Mouse (Mus musculus): Measurements from ENCODE around the gene Trip4. TPM values are rescaled to one million over a fixed set of nuclear protein-coding genes. Genes with fewer than 3 reads are reported as not detected.

Gene Trip4
- polyA plus RNA-seq, 1 experiment from 2014 or later: 27.4 TPM

GRCm38 (mm10) chr9:65818402-65818801 is 90.2 kb downstream of the Trip4 start:
- Histone ChIP-seq H3K36me3 (no peaks in the 10 kb centered on the region), H3K4me1 (peaks cover 38% of the 10 kb centered on the region), H3K27me3 (no peaks in the 10 kb centered on the region), H3K27ac (replicated peaks) (peak overlapping the region; percentile 70), H3K4me2 (replicated peaks) (no peak overlapping the region), H3K9ac (replicated peaks) (no peak overlapping the region), H3K9me3 (no peaks in the 10 kb centered on the region), H3K4me3 (no peak overlapping the region)
- WGBS: 5% methylated on average over 2 of the region's 2 CpGs
- ATAC-seq (replicated peaks): no peak

GRCm38 (mm10) chr9:65812841-65813240 is 95.8 kb downstream of the Trip4 start:
- Histone ChIP-seq H3K27me3 (no peaks in the 10 kb centered on the region), H3K9me3 (no peaks in the 10 kb centered on the region), H3K27ac (replicated peaks) (no peak overlapping the region), H3K4me1 (peaks cover 10% of the 10 kb centered on the region; the same call in 1 of the 2 replicates), H3K9ac (replicated peaks) (no peak overlapping the region), H3K4me2 (replicated peaks) (no peak overlapping the region), H3K36me3 (no peaks in the 10 kb centered on the region), H3K4me3 (no peak overlapping the region)
- ATAC-seq (replicated peaks): no peak
- 49% methylated on average over 2 of the region's 2 CpGs for WGBS

- Histone ChIP-seq H3K4me1 (peaks cover 12% of the 10 kb centered on the region; the same call in 1 of the 2 replicates), H3K9ac (replicated peaks) (no peak overlapping the region), H3K4me2 (replicated peaks) (no peak overlapping the region), H3K4me3 (no peak overlapping the region), H3K27ac (replicated peaks) (no peak overlapping the region), H3K27me3 (no peaks in the 10 kb centered on the region), H3K36me3 (no peaks in the 10 kb centered on the region), H3K9me3 (no peaks in the 10 kb centered on the region)
- no peak for ATAC-seq (replicated peaks)
- WGBS: 85% methylated on average over 1 of the region's 1 CpGs
Measured at GRCm38 (mm10) chr9:65811784-65812183, 96.8 kb downstream of the Trip4 start.

GRCm38 (mm10) chr9:65807818-65808217 is 100.8 kb downstream of the Trip4 start:
- Histone ChIP-seq H3K4me3 (no peak overlapping the region), H3K4me2 (replicated peaks) (no peak overlapping the region), H3K36me3 (no peaks in the 10 kb centered on the region), H3K27ac (replicated peaks) (no peak overlapping the region), H3K27me3 (no peaks in the 10 kb centered on the region), H3K9me3 (no peaks in the 10 kb centered on the region), H3K9ac (replicated peaks) (no peak overlapping the region), H3K4me1 (peaks cover 16% of the 10 kb centered on the region; the same call in 1 of the 2 replicates)
- WGBS: 41% methylated on average over 1 of the region's 1 CpGs
- no peak for ATAC-seq (replicated peaks)

GRCm38 (mm10) chr9:65807251-65807650 is 101.3 kb downstream of the Trip4 start:
- H3K9ac ChIP-seq (replicated peaks): no peak overlapping the region
- no peak for ATAC-seq (replicated peaks)
- 21% methylated on average over 5 of the region's 5 CpGs for WGBS

GRCm38 (mm10) chr9:65799770-65800169 is 108.8 kb downstream of the Trip4 start:
- ATAC-seq (replicated peaks): no peak
- Histone ChIP-seq H3K27me3 (no peaks in the 10 kb centered on the region), H3K4me3 (no peak overlapping the region), H3K27ac (replicated peaks) (peak overlapping the region; percentile 60), H3K36me3 (no peaks in the 10 kb centered on the region), H3K9ac (replicated peaks) (no peak overlapping the region), H3K4me2 (replicated peaks) (no peak overlapping the region), H3K9me3 (no peaks in the 10 kb centered on the region), H3K4me1 (peaks cover 25% of the 10 kb centered on the region)
- WGBS: 77% methylated on average over 4 of the region's 4 CpGs

More at GRCm38 (mm10) chr9:65807251-65807650, 101.3 kb downstream of the Trip4 start:
- Histone ChIP-seq H3K4me1 (peaks cover 13% of the 10 kb centered on the region; the same call in 1 of the 2 replicates), H3K27ac (replicated peaks) (no peak overlapping the region), H3K36me3 (no peaks in the 10 kb centered on the region), H3K4me3 (no peak overlapping the region), H3K4me2 (replicated peaks) (no peak overlapping the region), H3K9me3 (no peaks in the 10 kb centered on the region), H3K27me3 (no peaks in the 10 kb centered on the region)

GRCm38 (mm10) chr9:65795651-65796050 is 112.9 kb downstream of the Trip4 start:
- Histone ChIP-seq H3K27me3 (no peaks in the 10 kb centered on the region), H3K36me3 (no peaks in the 10 kb centered on the region), H3K4me1 (peaks cover 60% of the 10 kb centered on the region), H3K9me3 (no peaks in the 10 kb centered on the region), H3K9ac (replicated peaks) (no peak overlapping the region), H3K4me3 (no peak overlapping the region), H3K27ac (replicated peaks) (no peak overlapping the region), H3K4me2 (replicated peaks) (no peak overlapping the region)
- WGBS: 82% methylated on average over 2 of the region's 2 CpGs
- ATAC-seq (replicated peaks): no peak

- no peak overlapping the region for H3K9ac ChIP-seq (replicated peaks)
- H3K4me3 ChIP-seq: no peak overlapping the region
- H3K27me3 ChIP-seq: no peaks in the 10 kb centered on the region
- H3K27ac ChIP-seq (replicated peaks): no peak overlapping the region
- H3K9me3 ChIP-seq: no peaks in the 10 kb centered on the region
- ATAC-seq (replicated peaks): no peak
- H3K36me3 ChIP-seq: no peaks in the 10 kb centered on the region
- peaks cover 58% of the 10 kb centered on the region for H3K4me1 ChIP-seq
- 24% methylated on average over 7 of the region's 7 CpGs for WGBS
- no peak overlapping the region for H3K4me2 ChIP-seq (replicated peaks)
Measured at GRCm38 (mm10) chr9:65794313-65794712, 114.3 kb downstream of the Trip4 start.

- Histone ChIP-seq H3K36me3 (no peaks in the 10 kb centered on the region), H3K9ac (replicated peaks) (no peak overlapping the region)
- 79% methylated on average over 3 of the region's 3 CpGs for WGBS
Measured at GRCm38 (mm10) chr9:65793506-65793905, 115.1 kb downstream of the Trip4 start.

GRCm38 (mm10) chr9:65793086-65793485 is 115.5 kb downstream of the Trip4 start:
- 23% methylated on average over 3 of the region's 3 CpGs for WGBS
- ATAC-seq (replicated peaks): no peak
- Histone ChIP-seq H3K27me3 (no peaks in the 10 kb centered on the region), H3K4me3 (no peak overlapping the region), H3K9me3 (no peaks in the 10 kb centered on the region), H3K36me3 (no peaks in the 10 kb centered on the region), H3K4me1 (peaks cover 67% of the 10 kb centered on the region), H3K9ac (replicated peaks) (no peak overlapping the region), H3K27ac (replicated peaks) (peak overlapping the region; percentile 29), H3K4me2 (replicated peaks) (no peak overlapping the region)

More at GRCm38 (mm10) chr9:65793506-65793905, 115.1 kb downstream of the Trip4 start:
- no peak overlapping the region for H3K4me2 ChIP-seq (replicated peaks)
- peaks cover 63% of the 10 kb centered on the region for H3K4me1 ChIP-seq
- no peak for ATAC-seq (replicated peaks)
- no peak overlapping the region for H3K4me3 ChIP-seq
- H3K27ac ChIP-seq (replicated peaks): peak overlapping the region; percentile 29
- no peaks in the 10 kb centered on the region for H3K9me3 ChIP-seq
- H3K27me3 ChIP-seq: no peaks in the 10 kb centered on the region

- no peak overlapping the region for H3K27ac ChIP-seq (replicated peaks)
- H3K4me1 ChIP-seq: peaks cover 79% of the 10 kb centered on the region
- no peak overlapping the region for H3K4me2 ChIP-seq (replicated peaks)
- no peak overlapping the region for H3K9ac ChIP-seq (replicated peaks)
- ATAC-seq (replicated peaks): no peak
- no peaks in the 10 kb centered on the region for H3K36me3 ChIP-seq
- H3K4me3 ChIP-seq: no peak overlapping the region
- no peaks in the 10 kb centered on the region for H3K9me3 ChIP-seq
- no peaks in the 10 kb centered on the region for H3K27me3 ChIP-seq
Measured at GRCm38 (mm10) chr9:65791846-65792245, 116.7 kb downstream of the Trip4 start.

- WGBS: 70% methylated on average over 4 of the region's 4 CpGs
- ATAC-seq (replicated peaks): no peak
- no peak overlapping the region for H3K9ac ChIP-seq (replicated peaks)
- no peak overlapping the region for H3K4me2 ChIP-seq (replicated peaks)
- H3K36me3 ChIP-seq: no peaks in the 10 kb centered on the region
- H3K4me3 ChIP-seq: no peak overlapping the region
- no peaks in the 10 kb centered on the region for H3K9me3 ChIP-seq
- no peak overlapping the region for H3K27ac ChIP-seq (replicated peaks)
- peaks cover 81% of the 10 kb centered on the region for H3K4me1 ChIP-seq
- H3K27me3 ChIP-seq: no peaks in the 10 kb centered on the region
Measured at GRCm38 (mm10) chr9:65791106-65791505, 117.5 kb downstream of the Trip4 start.

GRCm38 (mm10) chr9:65789788-65790187 is 118.8 kb downstream of the Trip4 start:
- Histone ChIP-seq H3K4me3 (no peak overlapping the region), H3K27ac (replicated peaks) (no peak overlapping the region), H3K27me3 (no peaks in the 10 kb centered on the region), H3K4me1 (peaks cover 70% of the 10 kb centered on the region), H3K4me2 (replicated peaks) (no peak overlapping the region), H3K36me3 (no peaks in the 10 kb centered on the region), H3K9ac (replicated peaks) (no peak overlapping the region), H3K9me3 (no peaks in the 10 kb centered on the region)
- no peak for ATAC-seq (replicated peaks)
- 97% methylated on average over 3 of the region's 3 CpGs for WGBS

Data from forebrain, embryonic 15.5 days (tissue).